Mouse (Mus musculus): ENCODE data around the gene Rbm15b. TPM values are rescaled to one million over a fixed set of nuclear protein-coding genes. Genes with fewer than 3 reads are reported as not detected.
A peak's percentile ranks its signal among the peaks of the same experiment; 100 is the strongest.

Gene Rbm15b
- total RNA-seq (2021) = 1 to 10 TPM; 5.0 to 5.2 TPM
- long read RNA-seq, experiment 1, full-length matches to known transcripts = 3 of 3 reads
- long read RNA-seq, experiment 1, partial matches to known transcripts = 0 of 3 reads
- long read RNA-seq, experiment 1, other reads (novel, unspliced or antisense) = 0 of 3 reads
- long read RNA-seq, experiment 2, full-length matches to known transcripts = 2 of 2 reads
- long read RNA-seq, experiment 2, partial matches to known transcripts = 0 of 2 reads
- long read RNA-seq, experiment 2, other reads (novel, unspliced or antisense) = 0 of 2 reads

DNA sequence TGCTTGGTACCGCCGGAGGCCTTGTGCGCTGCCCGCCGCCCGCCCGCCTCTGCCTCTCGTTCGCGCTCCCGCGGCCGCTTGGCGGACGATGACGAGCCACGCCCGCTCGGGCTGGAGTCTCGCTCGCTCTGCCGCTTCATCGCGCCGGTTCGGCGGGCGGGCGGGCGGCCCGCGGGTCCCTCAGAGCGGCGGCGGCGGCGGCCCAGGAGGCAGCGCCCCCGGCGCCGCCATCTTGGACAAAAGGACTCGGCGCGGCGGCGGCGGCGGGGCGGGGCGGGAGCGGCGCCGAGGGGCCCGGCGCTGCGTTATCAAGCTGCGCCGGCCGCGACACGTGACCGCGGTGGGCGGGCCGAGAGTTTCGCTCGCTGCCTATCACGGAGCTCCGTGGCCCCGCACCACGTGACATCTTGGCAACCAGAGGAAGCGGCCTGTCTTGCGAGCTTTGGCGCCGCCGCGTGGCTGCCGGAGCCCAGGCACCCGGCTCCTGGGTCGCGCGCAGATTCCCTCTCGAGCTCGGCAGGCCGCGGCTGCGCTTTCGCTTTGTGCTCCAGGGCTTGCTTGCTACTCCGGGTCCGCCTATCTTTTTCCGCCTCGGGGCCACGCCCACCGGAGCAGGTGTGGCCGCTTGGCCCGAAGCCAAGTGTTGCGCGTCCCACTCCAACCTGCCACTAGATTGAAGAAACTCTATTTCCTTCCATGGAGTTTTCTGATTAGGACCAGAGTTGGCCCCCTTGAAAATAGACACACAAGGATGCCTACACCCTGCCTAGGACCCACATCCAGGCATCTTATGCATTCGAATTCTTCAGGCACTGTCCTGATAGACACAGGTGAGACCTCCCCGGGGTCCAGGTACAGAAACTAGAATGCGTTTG, at the start of gene Rbm15b:
TSS of gene Rbm15b (minus strand) at position 601 of the 875 bp plus-strand sequence.
- intact Hi-C loops (cut with DNase I) = loop anchor here (2.0 to 10.0 kb wide), 3 partner anchors 64 to 432 kb away; partner anchors contain the start of gene Pcbp4
- DNase-seq = peak; percentile 95 to 96

- intact Hi-C loops (cut with DNase I) = no loop called here
- DNase-seq = no peak
These were observed 47.8 kb upstream of the Rbm15b start for GRCm38 (mm10) chr9:106934998-106935397.

- intact Hi-C loops (cut with DNase I) = no loop called here
- no peak for DNase-seq
These were observed 27.6 kb upstream of the Rbm15b start for GRCm38 (mm10) chr9:106914878-106915277.

DNA sequence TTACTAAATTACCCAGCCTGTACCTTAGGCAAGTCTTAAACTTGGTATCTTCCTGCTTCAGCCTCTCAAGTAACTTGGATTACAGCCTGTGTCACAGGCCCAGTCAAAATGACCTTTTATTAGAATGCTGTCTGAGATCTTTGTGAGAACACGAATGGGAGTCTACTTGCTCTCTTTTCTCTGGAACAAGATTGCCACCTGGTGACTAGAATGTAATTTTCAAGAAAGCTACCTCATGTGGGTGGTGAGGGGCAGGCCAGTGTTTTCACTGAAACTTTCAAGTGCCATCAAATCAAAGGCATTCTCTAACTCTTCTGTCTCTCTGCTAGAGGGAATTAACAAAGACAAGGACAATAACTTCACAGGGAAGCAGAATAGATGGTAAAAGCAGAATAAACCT, 26.5 kb upstream of the Rbm15b start:
- no peak for DNase-seq
- intact Hi-C loops (cut with DNase I) = no loop called here

GRCm38 (mm10) chr9:106911624-106912023, 24.4 kb upstream of the Rbm15b start:
- DNase-seq = no peak
- intact Hi-C loops (cut with DNase I) = no loop called here

GRCm38 (mm10) chr9:106908715-106909114, 21.5 kb upstream of the Rbm15b start:
- DNase-seq = no peak
- intact Hi-C loops (cut with DNase I) = loop anchor here (10.0 kb wide), 1 partner anchor 606 kb away; no protein-coding TSS in a partner anchor

DNA sequence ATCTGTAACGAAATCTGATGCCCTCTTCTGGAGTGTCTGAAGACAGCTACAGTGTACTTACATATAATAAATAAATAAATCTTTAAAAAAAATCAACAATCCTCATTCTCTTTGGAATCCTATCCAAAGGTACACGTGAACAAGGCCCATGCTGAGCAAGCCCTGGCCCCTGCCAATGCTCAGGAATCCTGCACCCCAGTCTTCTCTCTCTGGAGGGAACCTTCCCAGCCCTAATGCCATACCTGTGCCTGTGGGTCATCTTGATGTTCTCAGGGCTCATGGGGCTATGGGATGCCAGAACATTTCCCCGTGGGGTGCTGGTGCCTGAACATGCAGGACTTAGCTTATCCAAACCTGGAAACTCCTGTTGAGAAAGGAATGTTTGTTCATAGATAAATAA, 20.9 kb upstream of the Rbm15b start:
- intact Hi-C loops (cut with DNase I) = loop anchor here (10.0 kb wide), 1 partner anchor 607 kb away; no protein-coding TSS in a partner anchor
- DNase-seq = no peak

- intact Hi-C loops (cut with DNase I) = loop anchor here (10.0 kb wide), 1 partner anchor 608 kb away; no protein-coding TSS in a partner anchor
These were observed 19.4 kb upstream of the Rbm15b start for GRCm38 (mm10) chr9:106906597-106906996.

GRCm38 (mm10) chr9:106903791-106904134, 16.5 kb upstream of the Rbm15b start:
- intact Hi-C loops (cut with DNase I) = loop anchor here (2.0 to 10.0 kb wide), 2 partner anchors 387 to 611 kb away; no protein-coding TSS in a partner anchor
- DNase-seq = no peak

More at GRCm38 (mm10) chr9:106906597-106906996, 19.4 kb upstream of the Rbm15b start:
- DNase-seq = no peak

DNA sequence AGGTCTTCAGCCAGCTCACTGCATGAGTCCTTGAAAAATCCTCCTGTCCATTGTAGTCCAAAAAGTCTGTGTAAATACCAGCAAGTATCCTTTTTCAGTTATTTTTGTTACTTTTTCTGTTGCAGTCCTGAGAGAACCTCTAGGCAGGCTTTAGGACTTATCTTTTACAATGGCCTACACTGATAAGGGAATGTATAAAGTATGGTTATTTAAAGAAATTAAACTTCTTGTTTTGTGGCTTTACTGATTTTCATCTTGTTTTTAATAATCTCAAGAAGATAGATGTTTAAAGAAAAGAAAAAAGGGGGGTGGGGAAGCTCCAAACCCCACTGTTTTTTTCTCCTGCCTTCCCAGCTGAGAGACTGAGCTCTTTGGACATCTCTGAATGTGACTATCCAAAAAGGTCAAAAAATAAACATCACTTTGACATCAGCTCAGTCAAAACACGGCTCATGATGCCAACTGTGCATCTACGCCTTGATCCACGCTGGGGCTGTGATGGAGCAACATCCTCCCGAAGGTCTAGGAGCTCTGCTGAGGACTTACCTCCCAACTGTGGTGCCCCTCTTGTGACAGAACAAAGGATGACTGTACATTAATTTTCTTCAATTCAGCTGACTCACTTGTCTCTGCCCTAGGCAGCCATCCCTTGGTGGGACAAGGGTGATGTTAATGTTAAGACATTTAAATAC, 16.0 kb upstream of the Rbm15b start:
- no peak for DNase-seq
- intact Hi-C loops (cut with DNase I) = loop anchor here (2.0 to 10.0 kb wide), 2 partner anchors 388 to 612 kb away; no protein-coding TSS in a partner anchor

DNA sequence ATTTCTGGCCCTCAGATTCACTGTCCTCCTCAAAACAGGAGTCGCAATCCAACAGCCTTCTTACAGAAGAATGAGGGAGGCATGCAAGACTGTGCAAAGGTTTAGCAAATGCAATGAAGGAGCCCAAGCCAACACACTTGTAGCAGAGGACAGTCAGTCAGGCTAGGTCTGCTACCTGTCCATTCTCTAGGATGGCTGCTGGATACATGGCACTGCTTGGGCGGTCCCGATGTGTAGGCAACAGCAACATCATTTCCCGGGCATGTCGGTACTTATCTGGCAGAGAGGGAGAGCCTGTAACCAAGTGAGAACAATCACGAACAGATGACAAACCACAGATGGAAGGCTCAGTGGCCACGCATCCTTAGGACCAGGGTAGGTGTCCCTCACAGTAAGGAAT, 14.4 kb upstream of the Rbm15b start:
- intact Hi-C loops (cut with DNase I) = loop anchor here (10.0 kb wide), 1 partner anchor 613 kb away; no protein-coding TSS in a partner anchor
- no peak for DNase-seq

- DNase-seq = no peak
- intact Hi-C loops (cut with DNase I) = loop anchor here (2.0 kb wide), 1 partner anchor 434 kb away; no protein-coding TSS in a partner anchor
These were observed 11.7 kb upstream of the Rbm15b start for GRCm38 (mm10) chr9:106898901-106899300.

DNA sequence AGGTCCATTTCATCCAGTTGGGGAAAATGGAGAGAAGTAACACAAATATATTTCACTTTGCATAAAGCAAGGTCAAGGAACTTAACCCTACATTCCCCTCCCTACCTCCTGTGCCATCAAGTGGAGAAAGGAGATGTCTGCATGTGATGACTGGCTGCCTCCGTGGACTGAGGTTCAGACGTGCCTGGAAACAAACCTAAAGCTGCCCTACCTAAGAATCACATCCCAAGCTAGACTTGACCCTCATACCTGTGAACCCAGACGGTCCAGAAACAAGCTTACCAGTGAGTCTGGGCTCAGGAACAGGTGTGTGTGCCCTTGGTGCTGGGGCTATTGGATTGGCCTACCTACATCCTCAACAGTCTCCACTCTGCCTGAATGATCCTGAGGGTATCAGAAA, 6.1 kb upstream of the Rbm15b start:
- intact Hi-C loops (cut with DNase I) = no loop called here
- DNase-seq = no peak

DNA sequence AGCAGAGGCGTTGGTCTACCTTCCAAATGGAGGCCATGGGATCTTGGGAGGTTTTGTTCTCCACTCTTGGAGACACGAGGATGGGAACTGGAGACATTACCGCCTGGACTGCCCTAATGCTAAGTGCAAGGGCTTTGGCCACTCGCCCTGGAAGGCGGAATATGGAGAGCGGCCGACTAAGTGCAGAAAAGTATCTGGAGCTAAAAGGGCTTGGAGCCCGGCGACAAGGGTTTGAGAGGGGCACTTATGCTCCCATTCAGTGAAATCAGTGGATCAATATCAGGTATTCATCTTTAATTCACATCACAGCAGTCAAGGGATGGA, 5.3 kb upstream of the Rbm15b start:
- no peak for DNase-seq
- intact Hi-C loops (cut with DNase I) = no loop called here

DNA sequence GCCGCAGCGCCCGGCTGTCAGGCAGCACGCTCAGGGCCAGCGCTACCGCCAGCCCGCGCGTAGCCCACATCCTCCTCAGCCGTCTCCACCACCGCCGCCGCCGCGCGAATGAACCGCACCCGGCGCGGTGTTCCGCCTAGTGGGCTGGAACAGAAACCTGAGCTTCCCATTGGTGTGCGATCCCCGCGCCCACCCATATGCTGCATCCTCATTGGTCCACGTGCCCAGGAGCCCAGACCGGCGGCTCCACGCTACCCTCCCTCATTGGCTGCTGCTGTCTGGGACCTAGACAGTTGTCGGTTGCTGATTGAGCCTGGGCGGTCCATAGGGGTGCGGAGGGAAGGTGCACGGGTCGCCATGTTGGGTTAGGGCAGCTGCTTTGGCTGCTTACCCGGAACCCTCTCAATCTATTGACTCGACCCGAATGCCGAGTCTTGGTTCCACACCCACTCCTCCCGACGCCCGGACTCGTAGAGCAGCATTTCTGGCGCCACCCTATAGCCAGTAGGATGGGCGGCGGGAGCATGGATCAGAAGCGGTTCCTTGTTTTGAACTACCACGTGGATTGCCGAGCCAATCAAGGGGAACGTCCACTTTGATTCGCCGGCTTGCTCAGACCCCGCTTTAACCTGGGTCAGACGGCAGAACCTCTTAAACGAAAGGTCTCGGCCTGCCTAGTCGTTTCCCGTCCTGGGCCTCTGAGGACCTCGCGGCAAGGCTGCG, 4.8 kb upstream of the Rbm15b start, which contains the start of gene Manf:
TSS of gene Manf (minus strand) at position 151 of the 723 bp plus-strand sequence.
- intact Hi-C loops (cut with DNase I) = no loop called here
- peak; percentile 91 to 96 for DNase-seq

GRCm38 (mm10) chr9:106891341-106891741, 4.1 kb upstream of the Rbm15b start:
- intact Hi-C loops (cut with DNase I) = no loop called here
- no peak for DNase-seq

- intact Hi-C loops (cut with DNase I) = no loop called here
- no peak for DNase-seq
These were observed 3.4 kb upstream of the Rbm15b start for GRCm38 (mm10) chr9:106890496-106891240.

- no peak for DNase-seq
- intact Hi-C loops (cut with DNase I) = loop anchor here (10.0 kb wide), 1 partner anchor 435 kb away; the partner anchor contains the start of gene Pcbp4
These were observed 2.1 kb upstream of the Rbm15b start for GRCm38 (mm10) chr9:106889321-106889720.

GRCm38 (mm10) chr9:106888346-106888745, 1.1 kb upstream of the Rbm15b start:
- intact Hi-C loops (cut with DNase I) = loop anchor here (10.0 kb wide), 1 partner anchor 434 kb away; the partner anchor contains the start of gene Pcbp4

More at GRCm38 (mm10) chr9:106888346-106888745, 1.1 kb upstream of the Rbm15b start:
- DNase-seq = no peak
